ENCODE assay signal across 23 mouse cellular contexts in the genomic region with DNA sequence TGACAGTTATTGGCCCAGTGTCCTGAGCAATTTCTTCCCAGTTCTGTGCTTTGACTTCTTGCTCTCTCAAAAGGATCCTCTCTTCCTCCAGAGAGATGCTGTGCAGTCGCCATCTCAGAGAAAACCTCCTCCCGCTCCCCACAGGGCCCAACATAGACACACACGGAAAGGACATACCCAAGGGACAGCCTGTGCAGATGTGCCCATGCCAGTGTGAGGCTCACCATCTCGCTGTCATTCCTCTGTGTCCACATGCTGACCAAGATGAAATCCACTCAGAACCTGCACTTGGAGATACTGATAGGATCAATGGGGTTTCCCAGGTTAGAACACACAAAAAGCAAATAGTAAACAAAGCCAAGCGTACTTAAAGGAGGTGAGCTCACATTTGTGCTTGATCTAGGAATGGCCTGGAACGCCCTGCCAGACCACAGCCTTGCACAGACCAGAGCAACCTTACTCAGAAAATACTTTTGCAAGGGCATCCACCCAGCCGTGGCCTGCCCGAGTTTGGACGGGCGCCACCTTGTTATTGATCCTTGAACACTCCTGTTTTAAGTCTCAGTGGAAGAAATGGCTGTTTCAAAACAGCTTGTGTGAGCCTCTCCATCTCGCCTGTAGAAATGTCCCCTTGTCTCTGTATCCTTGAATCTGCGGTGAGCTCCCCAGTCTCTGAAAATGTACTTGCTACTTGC.
DNase-seq lines count a peak whose midpoint lies in the region; ATAC-seq lines count a peak whose summit lies in the region.
"Had no signal": no experiment of that assay in that cellular context is flagged by ENCODE, and none has a peak within 500 bp of the region (broad histone marks: within the 10 kb centered on the region; RNA-seq: fewer than 3 reads in every experiment).

No protein-coding gene starts in this region.

- no peaks in the 10 kb centered on the region for H3K9me3 ChIP-seq in kidney, embryonic 16.5 days (ENCODE audit: low read length)
- H3K9me3 ChIP-seq: embryonic facial prominence, embryonic 10.5 days; forebrain, embryonic 10.5 days; G1E; heart, embryonic 13.5 days; hindbrain, embryonic 13.5 days; liver, embryonic 12.5 days had no signal

- WGBS in kidney, embryonic 16.5 days, result 83% methylated on average over 12 of the region's 12 CpGs

- H3K4me1 ChIP-seq in kidney, embryonic 16.5 days (ENCODE audit: insufficient read depth, low read length), result peaks cover 4% of the 10 kb centered on the region; the same call in 1 of the 2 replicates
- H3K4me1 ChIP-seq: forebrain, embryonic 10.5 days; hindbrain, embryonic 13.5 days; liver, embryonic 12.5 days had no signal

- H3K9ac ChIP-seq in kidney, embryonic 16.5 days (replicated peaks; ENCODE audit: low read length), result no peak overlapping the region
- H3K9ac ChIP-seq: heart, embryonic 13.5 days; hindbrain, embryonic 13.5 days; liver, embryonic 12.5 days; lung, embryonic 14.5 days had no signal

- no peak overlapping the region for H3K4me2 ChIP-seq in kidney, embryonic 16.5 days (replicated peaks; ENCODE audit: low read depth, low read length)
- H3K4me2 ChIP-seq: heart, embryonic 13.5 days; hindbrain, embryonic 13.5 days; liver, embryonic 12.5 days; lung, embryonic 14.5 days had no signal

- H3K27ac ChIP-seq in kidney, embryonic 16.5 days (ENCODE audit: low read length), result no peak overlapping the region
- H3K27ac ChIP-seq: embryonic facial prominence, embryonic 10.5 days; forebrain, embryonic 10.5 days; heart, embryonic 13.5 days; hindbrain, embryonic 13.5 days; liver, embryonic 12.5 days had no signal

- H3K27me3 ChIP-seq in kidney, embryonic 16.5 days (ENCODE audit: insufficient read depth, low read length), result no peaks in the 10 kb centered on the region
- H3K27me3 ChIP-seq: heart, embryonic 13.5 days; liver, embryonic 12.5 days had no signal

- peak; percentile 85 for DNase-seq in heart, adult 11 months
- DNase-seq in heart, postnatal 36 days, result no peak
- peak; percentile 24 for DNase-seq in kidney, adult 9 months
- peak; percentile 19 for DNase-seq in urinary bladder, adult 2 months (ENCODE audit: low spot score)
- DNase-seq in urinary bladder, postnatal 10 days (ENCODE audit: low spot score), result no peak
- DNase-seq in thymus, postnatal 14 days, result no peak
- DNase-seq: B cell, adult 2 months; cerebellum, adult 11-12 months; cerebellum, postnatal 10 days; heart, postnatal 14 days; lung, embryonic 14.5 days; midbrain, embryonic 14.5 days; retina, postnatal 1 day; right cerebral cortex, postnatal 25 days; spleen, adult 18-20 months had no signal

- no peaks in the 10 kb centered on the region for H3K36me3 ChIP-seq in kidney, embryonic 16.5 days (ENCODE audit: insufficient read depth, low read length)
- H3K36me3 ChIP-seq: embryonic facial prominence, embryonic 10.5 days; forebrain, embryonic 10.5 days; G1E; heart, embryonic 13.5 days; hindbrain, embryonic 13.5 days; liver, embryonic 12.5 days had no signal

- intact Hi-C loops in heart, postnatal 36 days (cut with DNase I), result loop anchor here (5.0 kb wide), 2 partner anchors 145 to 240 kb away; a partner anchor contains a TSS

- no peak for ATAC-seq in kidney, embryonic 16.5 days (ENCODE audit: low FRiP score, low TSS enrichment)
- ATAC-seq: activated CD4-positive, CD25-positive, alpha-beta regulatory T cell, adult 4 months; liver, embryonic 12.5 days had no signal

- no peak overlapping the region for H3K4me3 ChIP-seq in kidney, embryonic 16.5 days (ENCODE audit: low read length)
- H3K4me3 ChIP-seq: embryonic facial prominence, embryonic 10.5 days; forebrain, embryonic 10.5 days; heart, embryonic 13.5 days; hindbrain, embryonic 13.5 days; liver, embryonic 12.5 days had no signal

Comparison
In these comparisons a context has a peak if more than half of its experiments do, and no peak if none do; other contexts are left out.
1. DNase-seq: peak in heart, adult 11 months (single experiment), kidney, adult 9 months (single experiment) and urinary bladder, adult 2 months (single experiment); none in heart, postnatal 36 days (0 of 2), urinary bladder, postnatal 10 days (single experiment) and thymus, postnatal 14 days (single experiment).